Mouse (Mus musculus) neural tube, embryonic 14.5 days (tissue): ENCODE data around the gene Tsen54. TPM values are rescaled to one million over a fixed set of nuclear protein-coding genes. Genes with fewer than 3 reads are reported as not detected.

Experiments
- ATAC-seq: fragments of 200-750 bp; cut with Nextera tagmentation; 2 replicates; pipeline ENCODE4 v1.8.0; 2017; ENCODE audit warnings: low read depth, mild to moderate bottlenecking, moderate TSS enrichment, moderate library complexity
- H3K27ac ChIP-seq: fragments of 300-500 bp; sonication (generic); 2 replicates; pipeline ENCODE4 v1.5.1; 2014; ENCODE audit warnings: low read depth, mild to moderate bottlenecking, control low read depth, low read length, moderate library complexity, mixed read lengths
- H3K27me3 ChIP-seq: fragments of 300-500 bp; sonication (generic); 2 replicates; pipeline ENCODE4 v1.6.1; 2014; ENCODE audit warnings: low read length; ENCODE audit not compliant: control insufficient read depth, insufficient read depth
- H3K36me3 ChIP-seq: fragments of 300-500 bp; sonication (generic); 2 replicates; pipeline ENCODE4 v1.6.1; 2014; ENCODE audit warnings: low read length, mixed read lengths; ENCODE audit not compliant: control insufficient read depth, insufficient read depth
- H3K4me1 ChIP-seq: fragments of 300-500 bp; sonication (generic); 2 replicates; pipeline ENCODE4 v1.6.1; 2014; ENCODE audit warnings: low read length; ENCODE audit not compliant: control insufficient read depth, insufficient read depth
- H3K4me2 ChIP-seq: fragments of 300-500 bp; sonication (generic); 2 replicates; pipeline ENCODE4 v1.6.1; 2014; ENCODE audit warnings: mild to moderate bottlenecking, low read depth, low read length, control low read depth
- H3K4me3 ChIP-seq: fragments of 300-500 bp; sonication (generic); 2 replicates; pipeline ENCODE4 v1.5.1; 2014; ENCODE audit warnings: low read depth, low read length, control low read depth, mixed read lengths
- H3K9ac ChIP-seq: fragments of 300-500 bp; sonication (generic); replicated peaks from 2 replicates; pipeline ENCODE4 v1.6.1; 2014; ENCODE audit warnings: low read depth, mild to moderate bottlenecking, control low read depth, low read length, mixed read lengths
- H3K9me3 ChIP-seq: fragments of 300-500 bp; sonication (generic); 2 replicates; pipeline ENCODE4 v1.6.1; 2016; ENCODE audit warnings: low read length; ENCODE audit not compliant: control insufficient read depth
- WGBS: fragments of 180-500 bp; shearing (Covaris S2); extraction: QIAGEN DNeasy Blood & Tissue Kit; methylation state at CpG from one replicate; pipeline ENCODE4 v1.1.7; 2014; 5-methylcytosine and 5-hydroxymethylcytosine counted together
- polyA plus RNA-seq: library from polyadenylated mRNA; unstranded; fragments of >200 nt; fragmentation: Nextera tagmentation; extraction: Ambion mirVana; gene quantifications from 2 replicates; pipeline ENCODE4 v1.2.1, GENCODE M21; 2014

The Tsen54 gene
- polyA plus RNA-seq, 1 experiment from 2014 or later = 16.8 TPM

GRCm38 (mm10) chr11:115809311-115809781, 5.2 kb upstream of the Tsen54 start:
- no peaks in the 10 kb centered on the region for H3K9me3 ChIP-seq
- peak overlapping the region; percentile 71; the same call in 1 of the 2 replicates for H3K27ac ChIP-seq
- peak overlapping the region; percentile 97 for H3K4me2 ChIP-seq
- no peak overlapping the region for H3K4me3 ChIP-seq
- H3K4me1 ChIP-seq = peaks cover 30% of the 10 kb centered on the region
- ATAC-seq = no peak
- H3K36me3 ChIP-seq = peaks cover 2% of the 10 kb centered on the region; the same call in 1 of the 2 replicates
- no peak overlapping the region for H3K9ac ChIP-seq
- WGBS = 61% methylated on average over 8 of the region's 8 CpGs
- H3K27me3 ChIP-seq = no peaks in the 10 kb centered on the region

GRCm38 (mm10) chr11:115810377-115810776, 4.1 kb upstream of the Tsen54 start:
- no peaks in the 10 kb centered on the region for H3K9me3 ChIP-seq
- peaks cover 32% of the 10 kb centered on the region for H3K4me1 ChIP-seq
- no peaks in the 10 kb centered on the region for H3K36me3 ChIP-seq
- no peak overlapping the region for H3K27ac ChIP-seq
- 0 out of 2 replicates have a peak overlapping the region, but pooled peaks have one; percentile 6 for H3K4me3 ChIP-seq
- H3K27me3 ChIP-seq = no peaks in the 10 kb centered on the region
- no peak overlapping the region for H3K9ac ChIP-seq
- peak overlapping the region; percentile 97 for H3K4me2 ChIP-seq
- no peak for ATAC-seq
- 75% methylated on average over 14 of the region's 14 CpGs for WGBS

GRCm38 (mm10) chr11:115811381-115812093, 3.0 kb upstream of the Tsen54 start:
- Histone ChIP-seq H3K9me3 (no peaks in the 10 kb centered on the region), H3K36me3 (no peaks in the 10 kb centered on the region), H3K9ac (peak overlapping the region; percentile 60; the same call in 1 of the 2 replicates), H3K4me1 (peaks cover 39% of the 10 kb centered on the region), H3K27ac (peak overlapping the region; percentile 40; the same call in 1 of the 2 replicates), H3K27me3 (no peaks in the 10 kb centered on the region), H3K4me3 (peak overlapping the region; percentile 89), H3K4me2 (peak overlapping the region; percentile 97)
- no peak for ATAC-seq
- 76% methylated on average over 20 of the region's 20 CpGs for WGBS

- Histone ChIP-seq H3K27me3 (no peaks in the 10 kb centered on the region), H3K4me3 (peak overlapping the region; percentile 89), H3K9me3 (no peaks in the 10 kb centered on the region), H3K36me3 (no peaks in the 10 kb centered on the region), H3K9ac (peak overlapping the region; percentile 60), H3K4me2 (peak overlapping the region; percentile 97), H3K27ac (peak overlapping the region; percentile 40; the same call in 1 of the 2 replicates), H3K4me1 (peaks cover 39% of the 10 kb centered on the region)
- ATAC-seq = no peak
- 46% methylated on average over 7 of the region's 7 CpGs for WGBS
Measured at GRCm38 (mm10) chr11:115812095-115812494, 2.4 kb upstream of the Tsen54 start.

- Histone ChIP-seq H3K27me3 (no peaks in the 10 kb centered on the region), H3K4me2 (peak overlapping the region; percentile 97), H3K9me3 (no peaks in the 10 kb centered on the region), H3K9ac (peak overlapping the region; percentile 60), H3K27ac (peak overlapping the region; percentile 52; the same call in 1 of the 2 replicates), H3K4me3 (peak overlapping the region; percentile 89), H3K36me3 (no peaks in the 10 kb centered on the region), H3K4me1 (peaks cover 37% of the 10 kb centered on the region)
- ATAC-seq = 0 out of 2 replicates have a peak, but pooled peaks have one; percentile 1
- WGBS = 5% methylated on average over 28 of the region's 28 CpGs
Measured at GRCm38 (mm10) chr11:115812533-115813420, 1.7 kb upstream of the Tsen54 start.

- peak within 1 kb of the TSS; percentile 77 for H3K9ac ChIP-seq
- peak within 1 kb of the TSS; percentile 97 for H3K4me2 ChIP-seq
- H3K36me3 ChIP-seq = no peaks in the 10 kb centered on the region
- WGBS = under 1% methylated on average over 40 of the region's 44 CpGs
- no peaks in the 10 kb centered on the region for H3K9me3 ChIP-seq
- no peaks in the 10 kb centered on the region for H3K27me3 ChIP-seq
- H3K4me1 ChIP-seq = peaks cover 29% of the 10 kb centered on the region
- H3K27ac ChIP-seq = peak within 1 kb of the TSS; percentile 52; the same call in 1 of the 2 replicates
- ATAC-seq = peak; percentile 89
- peak within 1 kb of the TSS; percentile 89 for H3K4me3 ChIP-seq
Measured at GRCm38 (mm10) chr11:115813507-115814296, 822 bp upstream of the Tsen54 start, which contains the start of gene Caskin2. TSS of gene Caskin2 (minus strand) at chr11:115813639.

- Histone ChIP-seq H3K4me1 (peaks cover 12% of the 10 kb centered on the region; the same call in 1 of the 2 replicates), H3K4me2 (no peak overlapping the region), H3K9me3 (no peaks in the 10 kb centered on the region), H3K27ac (no peak overlapping the region), H3K9ac (no peak overlapping the region), H3K27me3 (no peaks in the 10 kb centered on the region), H3K4me3 (no peak overlapping the region), H3K36me3 (peaks cover 17% of the 10 kb centered on the region)
- WGBS = 91% methylated on average over 5 of the region's 5 CpGs
- no peak for ATAC-seq
Measured at GRCm38 (mm10) chr11:115817331-115817730, 2.8 kb downstream of the Tsen54 start.

- Histone ChIP-seq H3K27me3 (peaks cover 8% of the 10 kb centered on the region), H3K4me2 (no peak overlapping the region), H3K9ac (no peak overlapping the region), H3K27ac (no peak overlapping the region), H3K4me3 (no peak overlapping the region), H3K4me1 (peaks cover 18% of the 10 kb centered on the region; the same call in 1 of the 2 replicates), H3K36me3 (peaks cover 20% of the 10 kb centered on the region), H3K9me3 (no peaks in the 10 kb centered on the region)
- 91% methylated on average over 16 of the region's 16 CpGs for WGBS
- ATAC-seq = no peak
Measured at GRCm38 (mm10) chr11:115819915-115820623, 5.5 kb downstream of the Tsen54 start.
